Mouse (Mus musculus): ENCODE data around the gene Hemk1.

The Hemk1 gene

DNA sequence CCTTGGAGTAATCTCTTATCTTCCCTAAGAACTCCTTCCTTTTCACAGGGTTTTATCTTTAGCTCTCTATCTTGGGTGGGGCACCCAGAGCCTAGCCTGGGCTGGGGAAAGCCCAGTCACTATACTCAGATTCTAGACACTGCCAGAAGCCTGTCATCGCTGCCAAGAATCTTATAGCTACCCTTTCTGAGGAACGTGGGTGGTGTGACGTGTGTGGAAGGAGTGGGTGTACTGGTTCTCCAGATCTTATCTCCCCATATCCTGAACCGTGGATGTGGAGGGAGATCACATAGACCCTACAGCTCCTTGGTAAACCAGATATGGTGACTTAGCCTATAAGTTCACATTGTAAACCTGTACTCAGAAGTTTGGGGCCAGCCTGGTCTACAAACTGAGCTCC lies 42.5 kb downstream of the Hemk1 start:
- DNase-seq (ENCODE audit: low spot score) = no peak

DNA sequence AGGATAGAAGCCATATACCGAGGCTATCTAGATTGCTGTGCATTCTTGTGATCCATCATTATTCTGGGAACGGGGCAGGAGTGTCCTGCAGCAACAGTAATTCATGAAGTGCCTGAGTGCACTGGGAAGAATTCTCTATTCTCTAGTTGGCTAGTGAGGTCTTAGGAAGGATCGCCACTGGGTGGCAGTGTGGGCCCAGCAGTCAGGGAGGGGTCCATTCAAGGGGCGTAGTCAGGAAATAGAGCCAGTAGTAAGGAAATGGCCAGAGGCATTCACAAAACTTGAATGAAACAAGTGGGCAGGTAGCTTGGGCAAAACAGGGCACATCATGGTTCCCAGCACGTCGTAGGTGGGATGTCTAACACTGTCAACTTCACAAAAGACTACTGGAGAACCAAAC lies 43.9 kb downstream of the Hemk1 start:
- DNase-seq (ENCODE audit: low spot score) = no peak

GRCm38 (mm10) chr9:107290897-107291296 lies 47.3 kb downstream of the Hemk1 start:
- DNase-seq (ENCODE audit: low spot score) = peak; percentile 64

GRCm38 (mm10) chr9:107289211-107290076 lies 48.7 kb downstream of the Hemk1 start, which contains the start of gene Mapkapk3:
Gene Mapkapk3 (minus strand): TSS chr9:107289877.
- DNase-seq (ENCODE audit: low spot score) = no peak

DNA sequence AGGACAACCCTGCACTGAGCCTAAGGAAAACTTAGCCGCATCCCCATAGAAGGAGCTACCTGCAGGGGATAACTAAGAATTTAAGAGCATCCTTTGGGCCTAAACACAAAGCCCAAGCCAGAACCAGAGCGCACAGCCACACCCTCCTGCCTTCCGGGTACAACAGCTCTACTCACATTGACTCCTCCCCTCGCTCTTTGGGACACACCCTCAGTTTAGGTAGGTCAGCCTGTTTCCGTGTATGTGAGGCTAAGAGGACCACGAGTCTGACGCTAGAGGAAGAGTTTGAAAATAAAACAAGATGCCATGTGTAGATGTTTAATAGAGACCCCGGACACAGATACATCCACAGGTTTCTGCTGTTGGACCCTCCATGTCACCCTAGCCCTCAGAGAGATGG lies 49.4 kb downstream of the Hemk1 start:
- DNase-seq (ENCODE audit: low spot score) = no peak

GRCm38 (mm10) chr9:107288105-107288650 lies 50.0 kb downstream of the Hemk1 start:
- no peak for DNase-seq (ENCODE audit: low spot score)

DNA sequence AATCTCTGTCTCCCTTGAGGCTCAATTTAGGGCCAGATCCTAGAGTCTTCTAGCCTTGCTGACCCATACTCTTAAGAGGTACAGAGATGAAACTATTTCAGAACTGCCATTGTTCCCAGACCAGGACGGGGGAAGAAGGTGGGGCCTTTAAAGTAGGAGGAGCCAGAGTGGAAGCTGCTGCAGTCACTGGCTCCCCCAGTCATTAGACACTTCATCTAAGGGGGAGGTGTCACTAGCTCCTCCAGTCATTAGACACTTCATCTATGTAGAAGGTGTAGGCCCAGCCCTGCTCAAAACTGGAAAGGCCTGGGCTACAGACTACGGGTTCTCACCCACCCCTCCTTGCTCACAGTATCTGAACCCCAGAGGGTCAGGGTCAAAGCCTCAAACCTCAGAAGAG lies 50.9 kb downstream of the Hemk1 start:
- DNase-seq (ENCODE audit: low spot score) = no peak

DNA sequence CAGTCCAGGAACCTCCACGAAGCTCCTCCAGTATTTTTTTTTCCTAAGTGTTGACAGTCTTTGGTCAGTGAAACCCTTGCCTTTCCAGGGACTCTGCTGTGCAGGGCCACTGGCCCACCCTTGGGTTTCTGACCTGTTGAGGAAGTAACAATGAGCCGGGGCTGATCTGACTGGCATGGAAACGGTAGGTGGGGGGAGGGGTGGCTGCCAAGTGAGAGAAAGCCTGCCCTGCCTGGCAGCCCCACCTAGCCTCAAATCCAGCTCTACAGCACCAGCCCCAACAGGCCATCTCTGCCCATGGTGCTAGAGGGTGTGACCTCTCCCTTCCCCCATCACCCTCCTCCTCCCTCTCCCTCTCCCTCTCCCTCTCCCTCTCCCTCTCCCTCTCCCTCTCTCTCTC lies 53.1 kb downstream of the Hemk1 start:
- no peak for DNase-seq (ENCODE audit: low spot score)

DNA sequence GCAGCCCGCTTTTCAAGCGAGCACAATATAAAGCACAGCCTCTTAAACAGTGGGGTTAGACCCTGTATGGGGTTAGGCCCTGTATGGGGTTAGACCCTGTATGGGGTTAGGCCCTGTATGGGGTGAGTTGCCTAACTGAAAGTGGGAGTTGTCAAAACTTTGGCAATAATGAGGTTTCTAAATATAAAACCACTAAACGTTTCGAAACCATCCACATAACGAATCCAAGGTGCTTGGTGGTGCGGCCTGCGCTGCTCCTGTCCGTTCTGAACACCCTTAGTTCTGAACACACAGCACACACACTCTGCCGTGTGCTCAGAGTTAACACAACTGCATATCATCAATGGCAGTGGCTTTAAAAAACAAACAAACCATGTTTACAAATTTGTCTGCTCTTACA lies 55.2 kb downstream of the Hemk1 start:
- no peak for DNase-seq (ENCODE audit: low spot score)

DNA sequence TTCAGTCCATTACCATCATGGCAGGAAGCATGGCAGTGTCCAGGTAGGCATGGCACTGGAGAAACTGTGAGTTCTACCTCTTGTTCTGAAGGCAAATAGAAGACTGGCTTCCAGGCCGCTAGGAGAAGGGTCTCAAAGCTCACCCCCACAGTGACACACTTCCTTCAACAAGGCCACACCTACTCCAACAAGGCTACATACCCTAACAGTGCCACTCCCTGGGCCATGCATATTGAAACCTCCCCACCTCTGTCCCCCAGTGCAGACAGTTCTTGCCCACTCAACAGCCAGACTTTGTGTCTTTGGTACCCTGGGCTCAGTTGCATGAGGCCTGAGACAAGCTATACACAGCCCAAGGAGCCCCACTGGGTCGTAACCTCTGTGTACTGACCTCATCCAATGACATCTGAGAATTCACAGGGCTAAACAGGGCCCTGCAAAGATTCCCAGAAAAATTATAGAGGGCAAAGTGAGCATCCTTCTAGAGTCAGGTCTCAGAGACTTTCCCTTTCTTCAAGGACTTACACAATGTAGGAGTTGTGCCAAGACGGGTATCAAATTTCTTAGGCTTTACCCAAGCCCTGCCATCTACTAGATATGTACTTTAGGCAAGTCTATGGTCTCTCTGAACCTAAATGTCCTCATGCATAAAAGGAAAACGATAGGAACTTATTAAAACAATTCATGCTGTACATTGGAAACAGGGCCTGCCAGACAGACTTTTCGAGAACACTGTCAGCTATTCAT lies 56.7 kb downstream of the Hemk1 start:
- DNase-seq (ENCODE audit: low spot score) = no peak

GRCm38 (mm10) chr9:107280322-107281027 lies 57.7 kb downstream of the Hemk1 start:
- no peak for DNase-seq (ENCODE audit: low spot score)

DNA sequence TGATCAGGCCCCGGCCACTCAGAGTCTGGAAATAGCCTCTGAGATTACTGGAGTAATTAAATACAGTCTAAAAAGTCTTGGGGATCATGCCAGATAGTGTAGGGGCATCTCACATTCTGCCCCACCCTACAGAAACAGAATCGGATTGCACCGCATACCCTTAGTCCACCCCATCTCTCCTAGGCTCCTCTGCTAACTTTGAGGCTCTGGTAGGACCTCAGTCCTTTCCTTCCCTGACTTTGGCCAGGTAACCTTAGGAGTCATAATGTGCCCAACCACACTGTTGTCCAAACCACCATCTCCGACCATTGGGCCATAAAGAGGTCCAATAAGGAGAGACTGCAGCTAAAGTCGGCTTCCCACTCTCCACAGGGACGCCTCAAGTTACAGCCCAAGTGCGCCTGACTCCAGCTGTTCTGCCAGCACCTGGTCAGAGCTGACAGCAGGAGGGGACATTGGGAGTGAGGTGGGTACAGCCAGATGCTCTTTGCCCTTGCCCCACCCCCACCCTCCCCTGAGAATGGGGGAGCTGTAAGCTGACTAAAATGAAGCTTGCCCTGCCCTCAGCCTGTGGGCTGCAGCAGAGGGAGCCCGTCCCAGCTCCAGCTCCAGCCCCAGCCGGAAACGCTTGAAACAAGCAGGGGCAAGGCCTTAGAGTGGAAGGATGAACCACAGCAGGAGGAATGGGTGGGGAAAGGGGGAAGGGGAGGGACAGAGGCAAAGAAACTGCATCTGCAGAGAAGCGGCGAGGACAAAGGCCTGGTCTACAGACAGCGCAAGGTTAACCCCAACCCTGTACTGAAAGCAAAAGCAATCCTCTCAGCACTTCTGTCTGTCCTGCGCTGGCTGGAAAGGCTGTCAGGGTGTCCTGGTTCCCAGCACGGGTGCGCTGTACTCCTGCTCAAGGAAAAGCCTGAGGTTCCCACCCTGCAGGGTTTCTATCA lies 58.5 kb downstream of the Hemk1 start:
- no peak for DNase-seq (ENCODE audit: low spot score)

DNA sequence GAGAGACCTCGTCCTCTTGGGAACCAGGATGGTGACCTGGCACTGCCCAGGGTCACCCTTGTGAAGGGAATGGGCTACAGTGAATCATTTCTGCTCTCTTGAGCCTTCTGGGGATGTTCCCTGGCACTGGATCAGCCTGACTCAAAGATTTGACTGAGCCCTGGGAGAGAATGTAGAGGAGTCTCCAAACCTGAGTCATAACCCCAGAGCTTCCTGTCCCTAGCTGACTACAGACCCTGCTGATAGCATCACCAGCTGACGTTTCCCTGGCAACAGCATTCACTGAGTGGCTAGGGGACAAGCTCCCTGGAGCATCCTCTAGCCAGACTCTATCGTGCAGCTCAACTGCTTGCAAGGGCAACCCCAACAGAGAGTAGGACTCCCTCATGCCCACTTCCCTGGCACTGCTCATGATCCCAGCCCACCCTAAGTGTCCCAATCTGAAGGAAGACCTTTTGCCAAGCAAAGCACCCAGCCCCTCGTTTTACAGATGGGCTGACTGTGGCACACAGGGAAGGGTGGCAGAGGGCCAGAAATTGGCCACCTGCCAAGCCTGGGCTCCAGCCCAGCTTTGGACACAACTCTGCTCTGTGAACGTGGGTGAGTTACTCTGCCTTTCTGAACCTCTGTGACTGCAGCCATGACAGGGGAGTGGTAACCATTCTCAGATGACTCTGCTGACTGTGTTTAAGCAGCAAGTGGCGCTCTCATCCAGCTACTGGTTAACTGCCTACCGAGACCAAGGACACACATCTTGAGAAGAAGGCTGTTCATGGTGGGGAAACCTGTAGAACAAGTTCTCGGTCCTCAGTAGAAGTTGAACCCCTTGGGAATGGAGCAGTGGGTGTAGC lies 59.4 kb downstream of the Hemk1 start:
- DNase-seq (ENCODE audit: low spot score) = no peak

DNA sequence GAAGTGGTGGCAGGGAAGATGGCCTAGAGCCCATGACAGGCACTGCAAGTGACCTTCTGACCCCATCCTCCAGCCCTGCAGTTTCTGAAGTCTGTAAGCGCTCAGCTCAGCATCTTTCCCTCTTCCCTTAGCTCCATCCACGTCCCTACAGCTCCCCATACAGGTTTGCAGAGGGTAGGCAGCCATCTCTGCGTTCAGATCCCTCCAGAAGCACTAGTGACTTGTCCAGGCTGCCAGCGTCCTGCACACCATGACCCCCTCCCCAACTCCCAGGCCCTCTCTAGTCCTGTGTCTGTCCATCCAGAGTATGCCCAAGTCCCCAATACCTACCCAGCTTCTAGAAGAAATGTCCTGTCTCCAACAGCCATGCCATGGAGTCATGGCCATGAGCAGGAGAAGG lies 60.0 kb downstream of the Hemk1 start:
- DNase-seq (ENCODE audit: low spot score) = no peak

GRCm38 (mm10) chr9:107277603-107278002 lies 60.5 kb downstream of the Hemk1 start:
- no peak for DNase-seq (ENCODE audit: low spot score)
